Mouse (Mus musculus) myocyte (in vitro differentiated cells): ENCODE measurements around the gene Olfr5. TPM values are rescaled to one million over a fixed set of nuclear protein-coding genes. Genes with fewer than 3 reads are reported as not detected.
"Not testable (repeated sequence)": the region's sequence is repeated elsewhere in the genome, so short reads cannot be mapped to it uniquely, and the experiment has no call there.

Experiments
- H3K27me3 ChIP-seq: one replicate; pipeline ENCODE4 v1.6.1; 2011; ENCODE audit not compliant: control insufficient read depth, insufficient read depth, insufficient read length
- H3K36me3 ChIP-seq: one replicate; pipeline ENCODE4 v1.6.1; 2011; ENCODE audit not compliant: control insufficient read depth, insufficient read depth
- H3K4me2 ChIP-seq: one replicate; pipeline ENCODE4 v1.6.1; 2011; ENCODE audit warnings: low read depth, control low read depth
- H3K4me3 ChIP-seq: one replicate; pipeline ENCODE4 v1.5.1; 2011; ENCODE audit warnings: mild to moderate bottlenecking, control low read depth, moderate library complexity
- H3K79me2 ChIP-seq: one replicate; pipeline ENCODE4 v1.6.1; 2011; ENCODE audit not compliant: control insufficient read depth, insufficient read depth
- H3ac ChIP-seq: one replicate; pipeline ENCODE4 v1.6.1; 2011; ENCODE audit not compliant: control insufficient read depth, insufficient read length
- CEBPB ChIP-seq: IDR thresholded peaks from 2 replicates; pipeline ENCODE4 v1.6.1; 2011; ENCODE audit warnings: mild to moderate bottlenecking, moderate library complexity; ENCODE audit not compliant: poor library complexity, insufficient read depth, severe bottlenecking
- E2F4 ChIP-seq: IDR thresholded peaks from one replicate; pipeline ENCODE4 v1.6.1; 2011; ENCODE audit warnings: mild to moderate bottlenecking, control low read depth, moderate library complexity; ENCODE audit not compliant: insufficient read depth
- MAX ChIP-seq: IDR thresholded peaks from one replicate; pipeline ENCODE4 v1.6.1; 2011; ENCODE audit warnings: low read depth, mild to moderate bottlenecking, control low read depth
- MYOD1 ChIP-seq, 3 experiments: IDR thresholded peaks; one replicate each; pipeline ENCODE4 v1.6.1; 2011; ENCODE audit warnings: control low read depth in 2 of 3, low read depth in 2 of 3, mild to moderate bottlenecking in 2 of 3, moderate library complexity in 1 of 3; ENCODE audit not compliant: insufficient read length in 2 of 3, control insufficient read depth in 1 of 3
- MYOG ChIP-seq, 3 experiments: IDR thresholded peaks; one replicate each; pipeline ENCODE4 v1.6.1; 2011; ENCODE audit warnings: control low read depth in 2 of 3, low read depth in 2 of 3, mild to moderate bottlenecking in 2 of 3; ENCODE audit not compliant: insufficient read length in 2 of 3, control insufficient read depth in 1 of 3, insufficient read depth in 1 of 3
- POLR2A ChIP-seq: IDR thresholded peaks from one replicate; pipeline ENCODE4 v1.6.1; 2011; ENCODE audit warnings: low read depth, mild to moderate bottlenecking, control low read depth, moderate library complexity; ENCODE audit not compliant: insufficient read length
- POLR2AphosphoS2 ChIP-seq: IDR thresholded peaks from one replicate; pipeline ENCODE4 v1.6.1; 2011; ENCODE audit warnings: low read depth, control low read depth; ENCODE audit not compliant: insufficient read length
- REST ChIP-seq: IDR thresholded peaks from one replicate; pipeline ENCODE4 v1.6.1; 2011; ENCODE audit warnings: mild to moderate bottlenecking, control low read depth, moderate library complexity; ENCODE audit not compliant: insufficient read depth, insufficient read length
- SRF ChIP-seq: IDR thresholded peaks from one replicate; pipeline ENCODE4 v1.6.1; 2011; ENCODE audit warnings: low read depth; ENCODE audit not compliant: control insufficient read depth, insufficient read length
- TCF12 ChIP-seq: IDR thresholded peaks from one replicate; pipeline ENCODE4 v1.6.1; 2011; ENCODE audit warnings: mild to moderate bottlenecking, control low read depth; ENCODE audit not compliant: poor library complexity, insufficient read depth, severe bottlenecking
- TCF3 ChIP-seq: IDR thresholded peaks from one replicate; pipeline ENCODE4 v1.6.1; 2011; ENCODE audit warnings: low read depth, control low read depth; ENCODE audit not compliant: insufficient read length
- USF1 ChIP-seq: IDR thresholded peaks from one replicate; pipeline ENCODE4 v1.6.1; 2011; ENCODE audit warnings: low read depth, mild to moderate bottlenecking, control low read depth, moderate library complexity
- polyA plus RNA-seq: library from polyadenylated mRNA; unstranded; fragments of >200 nt; fragmentation: generic; extraction: Trizol; gene quantifications from one replicate; pipeline ENCODE4 v1.2.1, GENCODE M21; 2012; ENCODE audit warnings: missing spikeins

The Olfr5 gene
- polyA plus RNA-seq, 1 experiment: not detected

GRCm38 (mm10) chr7:6508648-6509047 is 21.9 kb upstream of the Olfr5 start, which contains the start of gene Olfr1348:
Gene Olfr1348, minus strand, starts transcription at chr7:6508748.
- Histone ChIP-seq H3K79me2 (no peaks in the 10 kb centered on the region), H3ac (no peak within 1 kb of the TSS), H3K27me3 (no peaks in the 10 kb centered on the region), H3K4me2 (no peak within 1 kb of the TSS), H3K4me3 (no peak within 1 kb of the TSS), H3K36me3 (no peaks in the 10 kb centered on the region)
- TF ChIP-seq USF1 (no peak), MYOD1 (IDR thresholded peaks at IDR 0.05; ENCODE audit: control insufficient read depth in 1 of 3, insufficient read length in 2 of 3, low read depth in 2 of 3) (no peak), POLR2A (no peak), E2F4 (no peak)

DNA sequence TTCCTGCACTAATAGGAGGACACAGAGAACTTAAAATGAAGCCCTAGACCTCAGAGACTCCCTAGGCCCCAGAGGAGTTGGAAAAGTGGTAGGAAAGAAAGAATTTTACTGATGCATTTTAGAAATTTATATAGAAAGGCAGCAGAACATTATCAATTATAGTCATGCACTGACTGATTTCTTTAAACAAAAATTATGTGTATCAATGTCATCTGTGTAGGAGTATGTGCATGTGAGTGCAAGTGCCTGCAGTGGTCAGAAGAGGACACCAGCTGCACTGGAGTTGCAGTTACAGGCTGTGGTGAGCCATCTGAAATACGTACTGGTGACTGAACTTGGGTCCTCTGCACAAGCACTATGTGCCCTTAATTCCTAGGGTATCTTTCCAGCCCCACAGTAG is 12.9 kb upstream of the Olfr5 start, which contains the start of gene Olfr1347:
TSS of gene Olfr1347 (minus strand) at position 101 of the 400 bp plus-strand sequence.
- no peak within 1 kb of the TSS for H3K4me3 ChIP-seq
- H3K36me3 ChIP-seq: no peaks in the 10 kb centered on the region
- H3K79me2 ChIP-seq: no peaks in the 10 kb centered on the region
- TF ChIP-seq USF1 (no peak), MYOD1 (IDR thresholded peaks at IDR 0.05; ENCODE audit: control insufficient read depth in 1 of 3, insufficient read length in 2 of 3, low read depth in 2 of 3) (no peak), POLR2A (no peak), SRF (no peak), TCF12 (no peak), MYOG (IDR thresholded peaks at IDR 0.05; ENCODE audit: control insufficient read depth in 1 of 3, insufficient read depth in 1 of 3, insufficient read length in 2 of 3, low read depth in 2 of 3) (no peak), POLR2AphosphoS2 (no peak), MAX (no peak), TCF3 (no peak), CEBPB (no peak), REST (no peak), E2F4 (no peak)
- H3ac ChIP-seq: no peak within 1 kb of the TSS
- no peak within 1 kb of the TSS for H3K4me2 ChIP-seq
- no peaks in the 10 kb centered on the region for H3K27me3 ChIP-seq

DNA sequence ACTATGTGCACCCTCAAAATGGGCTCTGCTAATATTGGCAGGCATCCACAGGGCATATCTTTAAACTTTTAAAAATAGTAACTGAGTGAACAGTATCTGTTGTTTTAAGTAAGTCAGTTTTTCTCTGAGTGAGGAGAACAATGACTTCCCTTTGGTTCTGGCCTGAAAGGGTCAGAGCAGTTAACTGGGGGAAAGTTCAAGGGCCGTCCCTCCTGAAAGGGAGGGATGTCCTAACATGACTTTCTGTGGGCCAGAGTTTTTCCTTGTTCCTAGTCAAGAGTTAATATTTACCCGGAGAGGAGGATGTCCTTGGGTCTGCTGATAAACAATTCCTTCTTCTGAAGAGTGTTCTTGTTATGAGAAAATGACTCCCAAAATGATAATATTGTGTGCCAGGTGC is 9.1 kb downstream of the Olfr5 start:
- H3K4me3 ChIP-seq, H3ac ChIP-seq, H3K36me3 ChIP-seq, H3K27me3 ChIP-seq, H3K4me2 ChIP-seq, H3K79me2 ChIP-seq: not testable (repeated sequence)

DNA sequence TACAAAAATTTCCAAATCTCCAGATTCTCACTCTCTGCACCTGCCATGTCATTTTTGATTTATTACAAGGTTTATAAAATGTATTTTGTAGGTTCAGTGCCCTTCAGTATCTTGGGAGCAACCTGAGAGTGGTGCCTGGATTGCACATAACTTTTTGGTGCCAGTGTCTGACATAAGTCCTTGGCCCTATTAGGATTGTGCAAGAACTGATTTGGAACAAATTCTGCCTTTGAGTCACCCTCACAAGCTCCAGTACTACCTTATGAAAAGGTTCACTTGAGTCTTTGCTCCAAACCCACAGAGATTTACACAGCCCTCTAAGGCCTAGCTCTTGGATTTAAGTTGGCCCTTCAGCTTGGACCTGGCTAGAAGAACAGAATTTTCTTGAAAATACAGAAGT is 19.8 kb downstream of the Olfr5 start, which contains the start of gene Olfr1346:
TSS of gene Olfr1346 (plus strand) at position 151 of the 400 bp plus-strand sequence.
- H3K4me3 ChIP-seq: no peak within 1 kb of the TSS

DNA sequence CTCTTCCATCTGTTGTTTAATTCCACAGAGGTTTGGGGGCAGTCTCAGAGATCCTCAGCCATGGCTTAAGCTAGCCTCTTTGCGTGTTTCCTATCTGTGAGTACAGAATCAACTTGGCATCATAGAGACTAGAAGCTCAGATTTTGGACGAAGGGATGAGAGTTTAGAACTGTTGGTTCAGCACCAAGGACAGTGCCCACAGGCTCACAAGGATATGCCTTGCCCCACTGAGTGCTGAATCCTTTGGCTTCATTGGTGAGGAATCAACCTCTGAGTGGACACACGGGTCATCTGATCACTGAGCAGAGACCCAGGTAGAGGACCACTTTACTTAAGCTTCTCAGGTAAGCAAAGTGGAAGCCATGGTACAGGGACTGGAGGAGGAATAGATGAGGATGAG is 30.3 kb downstream of the Olfr5 start:
- no peak overlapping the region for H3ac ChIP-seq

More for the DNA sequence above, 19.8 kb downstream of the Olfr5 start, which contains the start of gene Olfr1346:
- no peak within 1 kb of the TSS for H3K4me2 ChIP-seq
- no peaks in the 10 kb centered on the region for H3K36me3 ChIP-seq
- no peaks in the 10 kb centered on the region for H3K27me3 ChIP-seq
- no peak within 1 kb of the TSS for H3ac ChIP-seq
- no peaks in the 10 kb centered on the region for H3K79me2 ChIP-seq
- TF ChIP-seq E2F4 (no peak), MYOG (IDR thresholded peaks at IDR 0.05; ENCODE audit: control insufficient read depth in 1 of 3, insufficient read depth in 1 of 3, insufficient read length in 2 of 3, low read depth in 2 of 3) (no peak), MYOD1 (IDR thresholded peaks at IDR 0.05; ENCODE audit: control insufficient read depth in 1 of 3, insufficient read length in 2 of 3, low read depth in 2 of 3) (no peak), CEBPB (no peak), TCF12 (no peak), REST (no peak)

DNA sequence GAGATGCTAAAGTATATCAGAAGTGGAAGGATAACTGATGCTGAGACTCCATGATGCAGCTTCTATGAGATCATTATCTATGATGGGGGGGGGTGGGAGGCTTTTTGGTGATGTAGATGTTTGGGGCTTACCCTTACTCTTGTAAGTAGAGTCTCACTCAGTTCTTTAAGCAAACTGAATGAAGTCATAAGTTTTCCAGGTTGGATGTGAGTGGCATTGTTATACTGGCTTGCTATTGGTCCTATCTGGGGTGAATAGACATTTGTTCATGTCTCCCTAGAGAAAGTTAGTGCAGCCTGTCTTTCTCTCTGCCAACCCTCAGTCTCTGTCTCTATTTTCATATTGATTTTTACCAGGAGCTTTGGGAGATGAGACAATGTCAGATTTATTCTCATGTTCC is 30.9 kb downstream of the Olfr5 start, which contains the start of gene Olfr1336:
TSS of gene Olfr1336 (plus strand) at position 301 of the 400 bp plus-strand sequence.
- H3K4me2 ChIP-seq: no peak within 1 kb of the TSS
- H3K27me3 ChIP-seq: no peaks in the 10 kb centered on the region
- no peaks in the 10 kb centered on the region for H3K79me2 ChIP-seq
- no peak within 1 kb of the TSS for H3ac ChIP-seq
- H3K4me3 ChIP-seq: no peak within 1 kb of the TSS
- no peak for TF ChIP-seq POLR2AphosphoS2
- no peak for TF ChIP-seq CEBPB
- no peak for TF ChIP-seq REST
- no peaks in the 10 kb centered on the region for H3K36me3 ChIP-seq

More for the DNA sequence above, 30.3 kb downstream of the Olfr5 start:
- Histone ChIP-seq H3K27me3 (no peaks in the 10 kb centered on the region), H3K36me3 (no peaks in the 10 kb centered on the region), H3K4me2 (no peak overlapping the region), H3K79me2 (no peaks in the 10 kb centered on the region), H3K4me3 (no peak overlapping the region)
- TF ChIP-seq REST (peak; percentile 87), TCF12 (no peak), POLR2AphosphoS2 (no peak)
